Mouse (Mus musculus): ENCODE results near the gene Jagn1. TPM values are rescaled to one million over a fixed set of nuclear protein-coding genes. Genes with fewer than 3 reads are reported as not detected.

The Jagn1 gene
- total RNA-seq, 2 experiments from 2014 or later = 50.3 to 53.4 TPM

GRCm38 (mm10) chr6:113469432-113469831 lies 27.1 kb downstream of the Jagn1 start:
- peak; percentile 62 for ATAC-seq (replicated peaks; ENCODE audit: low FRiP score, low TSS enrichment, poor library complexity, severe bottlenecking)

GRCm38 (mm10) chr6:113471297-113471936 lies 29.0 kb downstream of the Jagn1 start, which contains the start of gene Il17rc:
Gene Il17rc, plus strand, starts transcription at chr6:113471427.
- no peak for ATAC-seq (replicated peaks; ENCODE audit: low FRiP score, low TSS enrichment, poor library complexity, severe bottlenecking)

DNA sequence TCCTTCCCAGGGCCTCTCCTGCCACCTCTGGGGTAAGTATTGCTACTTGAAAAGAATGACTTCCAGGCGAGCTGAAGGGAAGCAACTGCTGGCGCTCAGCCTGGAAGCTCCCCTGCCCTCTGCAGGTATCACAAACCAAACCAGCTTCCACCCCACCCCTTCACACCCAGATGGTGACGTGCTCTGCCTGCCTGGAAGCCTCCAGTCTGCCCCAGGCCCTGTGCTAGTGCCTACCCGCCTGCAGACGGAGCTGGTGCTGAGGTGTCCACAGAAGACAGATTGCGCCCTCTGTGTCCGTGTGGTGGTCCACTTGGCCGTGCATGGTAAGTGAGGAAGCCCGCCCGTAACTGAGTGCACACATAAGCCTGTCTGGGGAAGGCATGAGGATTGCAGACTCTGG lies 29.7 kb downstream of the Jagn1 start:
- ATAC-seq (replicated peaks; ENCODE audit: low FRiP score, low TSS enrichment, poor library complexity, severe bottlenecking) = no peak

GRCm38 (mm10) chr6:113473246-113473645 lies 30.9 kb downstream of the Jagn1 start:
- ATAC-seq (replicated peaks; ENCODE audit: low FRiP score, low TSS enrichment, poor library complexity, severe bottlenecking) = no peak

DNA sequence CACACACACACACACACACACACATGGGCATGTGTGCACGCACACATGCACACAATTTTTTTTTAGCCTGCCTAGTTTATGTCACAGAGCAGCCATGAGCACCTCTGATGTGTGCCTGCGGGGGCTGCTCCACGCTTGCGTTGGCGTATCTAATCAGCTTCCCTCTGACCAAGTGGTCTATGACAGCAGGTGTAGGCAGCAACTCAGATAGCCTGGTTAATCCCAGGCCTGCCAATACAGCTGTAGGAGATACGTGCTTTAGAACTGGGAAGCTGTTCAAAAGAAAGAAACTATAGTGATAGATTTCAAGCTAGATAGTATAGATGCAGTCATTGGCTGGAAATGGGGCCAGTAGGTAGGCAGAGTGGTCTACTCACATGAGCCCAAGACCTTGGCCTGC lies 31.3 kb downstream of the Jagn1 start:
- ATAC-seq (replicated peaks; ENCODE audit: low FRiP score, low TSS enrichment, poor library complexity, severe bottlenecking) = peak; percentile 58

DNA sequence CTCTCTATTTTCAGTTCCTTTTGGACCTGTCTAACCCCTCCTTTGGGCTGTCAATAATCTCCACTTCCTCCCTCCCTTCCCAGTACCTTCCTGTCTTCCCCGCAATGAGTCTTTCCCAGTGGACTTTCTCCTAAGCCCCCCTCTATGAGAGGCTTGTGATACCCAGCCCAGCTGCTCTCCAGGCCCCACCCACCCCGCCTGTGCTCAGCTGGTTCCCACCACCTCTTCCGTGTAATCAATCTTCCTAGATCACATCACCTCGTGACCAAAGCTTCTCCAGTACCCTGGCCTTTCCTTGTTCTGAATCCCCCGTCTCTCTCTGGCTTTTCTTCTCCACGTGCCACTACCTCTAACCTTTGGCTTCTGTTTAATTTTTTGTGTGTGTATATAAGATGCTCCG lies 35.0 kb downstream of the Jagn1 start:
- ATAC-seq (replicated peaks; ENCODE audit: low FRiP score, low TSS enrichment, poor library complexity, severe bottlenecking) = no peak

DNA sequence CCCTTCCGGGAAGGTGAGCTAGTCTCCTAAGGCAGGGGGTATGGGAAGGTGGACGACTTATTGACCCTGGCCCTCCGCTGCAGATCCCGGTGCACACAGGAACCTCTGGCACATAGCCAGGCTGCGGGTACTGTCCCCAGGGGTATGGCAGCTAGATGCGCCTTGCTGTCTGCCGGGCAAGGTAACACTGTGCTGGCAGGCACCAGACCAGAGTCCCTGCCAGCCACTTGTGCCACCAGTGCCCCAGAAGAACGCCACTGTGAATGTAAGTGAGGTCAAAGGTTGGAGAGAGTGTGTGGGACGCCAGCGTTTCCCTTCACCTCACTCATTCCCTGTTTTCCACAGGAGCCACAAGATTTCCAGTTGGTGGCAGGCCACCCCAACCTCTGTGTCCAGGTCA lies 36.5 kb downstream of the Jagn1 start:
- ATAC-seq (replicated peaks; ENCODE audit: low FRiP score, low TSS enrichment, poor library complexity, severe bottlenecking) = no peak

GRCm38 (mm10) chr6:113480555-113481373 lies 38.4 kb downstream of the Jagn1 start:
- no peak for ATAC-seq (replicated peaks; ENCODE audit: low FRiP score, low TSS enrichment, poor library complexity, severe bottlenecking)

GRCm38 (mm10) chr6:113482477-113483099 lies 40.2 kb downstream of the Jagn1 start:
- peak; percentile 23 for ATAC-seq (replicated peaks; ENCODE audit: low FRiP score, low TSS enrichment, poor library complexity, severe bottlenecking)

GRCm38 (mm10) chr6:113483100-113483615 lies 40.8 kb downstream of the Jagn1 start, which contains the start of gene Creld1:
Gene Creld1, plus strand, starts transcription at chr6:113483297.
- peak; percentile 91 for ATAC-seq (replicated peaks; ENCODE audit: low FRiP score, low TSS enrichment, poor library complexity, severe bottlenecking)

GRCm38 (mm10) chr6:113483729-113484128 lies 41.4 kb downstream of the Jagn1 start:
- peak; percentile 44 for ATAC-seq (replicated peaks; ENCODE audit: low FRiP score, low TSS enrichment, poor library complexity, severe bottlenecking)

DNA sequence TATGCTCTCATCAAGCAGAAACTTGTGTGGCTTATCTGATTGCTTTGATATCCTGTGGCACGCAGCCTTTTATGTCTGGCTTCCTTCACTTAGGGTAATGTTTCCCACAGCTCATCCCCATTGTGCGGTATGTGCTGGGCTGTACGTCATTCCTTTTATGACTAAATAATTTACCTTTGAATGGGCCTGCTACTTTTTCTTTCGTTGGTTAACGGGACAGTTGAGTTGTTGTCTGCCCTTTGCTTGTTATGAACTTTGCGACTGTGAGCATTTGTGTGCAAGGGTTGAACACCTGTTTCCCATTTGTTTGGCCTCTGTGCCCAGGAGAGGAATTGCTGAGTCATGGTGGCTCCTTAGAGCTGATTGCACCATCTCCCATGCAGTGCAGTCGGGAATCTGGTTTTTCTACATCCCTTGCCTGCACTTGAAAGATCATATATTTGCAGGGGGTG lies 44.8 kb downstream of the Jagn1 start:
- no peak for ATAC-seq (replicated peaks; ENCODE audit: low FRiP score, low TSS enrichment, poor library complexity, severe bottlenecking)

DNA sequence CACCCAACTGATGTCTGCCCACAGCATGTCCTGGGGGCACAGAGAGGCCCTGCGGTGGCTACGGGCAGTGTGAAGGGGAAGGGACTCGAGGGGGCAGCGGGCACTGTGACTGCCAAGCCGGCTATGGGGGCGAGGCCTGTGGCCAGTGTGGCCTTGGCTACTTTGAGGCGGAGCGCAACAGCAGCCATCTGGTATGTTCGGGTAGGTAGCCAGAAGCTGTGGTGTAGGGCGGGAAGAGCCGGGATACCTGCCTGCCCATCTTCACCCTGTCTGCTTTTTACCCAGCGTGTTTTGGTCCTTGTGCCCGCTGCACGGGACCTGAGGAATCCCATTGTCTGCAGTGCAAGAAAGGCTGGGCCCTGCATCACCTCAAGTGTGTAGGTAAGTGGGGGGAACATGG lies 47.0 kb downstream of the Jagn1 start:
- ATAC-seq (replicated peaks; ENCODE audit: low FRiP score, low TSS enrichment, poor library complexity, severe bottlenecking) = no peak

GRCm38 (mm10) chr6:113492101-113492864 lies 49.9 kb downstream of the Jagn1 start:
- ATAC-seq (replicated peaks; ENCODE audit: low FRiP score, low TSS enrichment, poor library complexity, severe bottlenecking) = no peak

DNA sequence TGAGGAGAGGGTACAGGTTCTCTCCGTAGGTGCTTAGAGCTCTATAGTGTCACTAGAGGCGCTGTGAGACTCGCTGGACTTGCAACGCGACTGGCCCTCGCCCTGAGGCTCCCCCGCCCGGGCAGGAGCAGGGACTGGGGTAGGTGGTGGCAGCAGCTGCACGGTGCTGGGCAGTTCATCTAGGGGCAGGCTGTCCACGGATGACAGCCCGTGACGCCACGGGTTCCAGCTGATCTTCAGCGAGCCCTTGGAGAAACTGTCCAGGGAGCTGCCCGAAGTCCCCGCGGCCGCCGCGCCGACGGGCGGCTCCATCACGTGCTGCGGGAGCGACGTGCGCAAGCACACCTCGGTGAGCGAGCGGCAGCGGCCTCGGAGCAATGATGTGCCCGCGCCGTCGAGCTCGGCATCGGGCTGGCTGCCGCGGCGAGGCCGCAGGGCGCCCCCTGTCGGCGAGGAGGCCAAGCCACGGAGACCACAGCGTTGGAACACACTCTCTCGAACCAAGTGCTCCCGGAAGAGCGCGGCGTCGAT lies 52.0 kb downstream of the Jagn1 start:
- peak; percentile 76 for ATAC-seq (replicated peaks; ENCODE audit: low FRiP score, low TSS enrichment, poor library complexity, severe bottlenecking)

DNA sequence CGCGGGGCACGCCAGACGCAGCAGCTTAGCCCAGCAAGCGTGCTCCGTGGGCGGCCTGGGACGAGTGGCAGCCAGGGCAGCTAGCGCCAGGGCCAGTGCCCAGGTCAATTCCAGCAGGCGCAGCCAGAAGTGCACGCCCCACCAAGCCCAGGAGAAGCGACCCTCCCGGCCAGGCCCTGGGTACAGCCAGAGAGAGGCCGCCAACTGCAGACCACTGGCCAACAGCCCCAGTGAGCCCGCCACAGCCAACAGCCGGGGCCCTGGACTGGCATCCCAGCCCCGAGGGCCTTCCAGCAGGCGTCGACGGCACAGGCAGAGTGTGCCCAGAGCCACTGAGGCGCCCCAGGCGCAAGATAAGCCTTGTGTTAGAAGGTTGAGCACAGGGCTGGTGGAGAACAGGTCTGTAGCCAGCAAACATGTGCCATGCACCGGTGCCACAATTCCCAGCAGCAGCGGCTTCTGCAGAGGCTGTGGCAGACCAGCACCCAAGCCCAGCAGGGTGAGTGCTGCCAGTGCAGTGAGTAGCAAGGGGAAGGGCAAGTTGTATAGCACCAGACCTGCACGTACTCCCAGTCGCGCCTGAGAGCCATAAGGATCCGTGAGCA lies 52.8 kb downstream of the Jagn1 start:
- peak; percentile 23; the same call in 1 of the 2 replicates for ATAC-seq (replicated peaks; ENCODE audit: low FRiP score, low TSS enrichment, poor library complexity, severe bottlenecking)

Data from megakaryocyte-erythroid progenitor cell, adult 5-6 weeks (primary cell).